Mouse (Mus musculus): ENCODE results near the gene Hist1h4i. TPM values are rescaled to one million over a fixed set of nuclear protein-coding genes. Genes with fewer than 3 reads are reported as not detected.

Gene Hist1h4i
- total and polyA plus RNA-seq, 3 experiments: 6.4 to 812 (median 35.7) TPM

DNA sequence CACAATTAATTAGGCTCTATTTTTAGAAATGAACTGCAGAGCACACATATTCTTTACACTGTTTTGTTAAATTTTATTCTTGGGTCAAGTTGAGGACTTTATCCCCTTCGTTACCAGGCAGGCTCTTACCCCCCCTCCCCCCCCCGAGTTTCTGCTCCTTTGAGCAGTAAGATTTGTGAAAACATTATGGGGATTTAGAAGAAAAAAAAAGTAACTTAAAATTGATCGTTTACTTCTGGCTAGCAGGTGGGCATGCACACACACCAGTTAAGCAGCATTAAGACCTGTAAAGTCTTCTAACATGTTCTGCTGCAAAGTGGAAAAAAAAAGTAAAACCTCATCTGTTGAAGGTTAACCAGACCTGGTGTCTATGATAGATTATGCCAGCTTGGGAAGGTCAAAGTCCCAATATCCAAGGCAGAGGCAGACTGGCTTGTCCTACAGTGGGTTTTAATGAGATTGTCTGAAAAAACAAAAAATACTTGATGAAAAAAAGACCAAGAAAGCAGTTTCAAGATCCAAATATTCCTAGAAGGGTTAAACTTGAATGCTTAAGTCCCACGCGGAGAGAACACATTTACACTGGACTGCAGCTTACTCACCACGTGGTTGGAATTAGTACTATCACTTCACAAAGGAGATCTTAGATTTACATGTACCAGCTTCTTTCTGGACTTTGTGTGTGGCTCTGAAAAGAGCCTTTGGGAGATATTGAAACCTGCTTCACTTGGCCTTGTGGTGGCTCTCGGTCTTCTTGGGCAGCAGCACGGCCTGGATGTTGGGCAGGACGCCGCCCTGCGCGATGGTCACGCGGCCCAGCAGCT lies 6.5 kb downstream of the Hist1h4i start:
- Histone ChIP-seq H3K4me1 (ENCODE audit: control insufficient read depth in 1 of 2, insufficient read depth in 2 of 2) (peaks cover 3 to 27% of the 10 kb centered on the region in 2 experiments; a peak in 3 of 4 replicates), H3K79me2 (replicated peaks; ENCODE audit: control insufficient read depth, extremely low read depth, insufficient read depth, poor library complexity, severe bottlenecking) (no peaks in the 10 kb centered on the region), H3K27me3 (replicated peaks) (no peaks in the 10 kb centered on the region), H3K9ac (ENCODE audit: insufficient read depth, low read depth) (peak overlapping the region; percentile 92), H3K4me3 (replicated peaks in 1 of 3; ENCODE audit: low read depth in 2 of 3, low read length in 2 of 3, poor library complexity in 1 of 3) (peak overlapping the region; percentile 4 to 56 (median 50)), H3K9me3 (replicated peaks; ENCODE audit: low read length) (no peaks in the 10 kb centered on the region), H3K36me3 (replicated peaks in 1 of 2; ENCODE audit: control insufficient read depth in 1 of 2, insufficient read depth in 1 of 2, low read length in 1 of 2) (no peaks in the 10 kb centered on the region), H3K4me2 (ENCODE audit: insufficient read depth, low read depth, poor library complexity, severe bottlenecking) (peak overlapping the region; percentile 78), H3K27ac (ENCODE audit: insufficient read depth, low read depth) (peak overlapping the region; percentile 84)
- peak; percentile 56 for DNase-seq (ENCODE audit: extremely low read depth)
- in situ Hi-C loops (cut with MboI; ENCODE audit: low pct_ligation_motif_present, low pct_unique_long_range_greater_than_20kb, low sequenced_read_pairs) (loop anchor here (5.0 to 25.0 kb wide), 4 partner anchors 107 to 1728 kb away; partner anchors contain the start of genes Hist1h1a, Hist1h2ab, Hist1h3a and Hist1h3b), dilution Hi-C loops (cut with MboI; ENCODE audit: extremely low pct_ligation_motif_present, extremely low pct_unique_long_range_greater_than_20kb, low sequenced_read_pairs) (no loop called here)
- peak; percentile 39 for TF ChIP-seq USF2 (conservative IDR thresholded peaks at IDR 0.05; ENCODE audit: low read depth, low read length)
- no peak for TF ChIP-seq CTCF (conservative IDR thresholded peaks at IDR 0.05 in 1 of 2, IDR thresholded peaks at IDR 0.05 in 1 of 2; ENCODE audit: low read depth in 2 of 2, low read length in 2 of 2)
- TF ChIP-seq KAT2A (IDR thresholded peaks at IDR 0.05; ENCODE audit: insufficient replicate concordance, low read length): no peak
- no peak for TF ChIP-seq CHD2 (IDR thresholded peaks at IDR 0.05; ENCODE audit: low read length)
- TF ChIP-seq JUN (IDR thresholded peaks at IDR 0.05; ENCODE audit: insufficient read depth, low read depth, low read length): no peak
- TF ChIP-seq IRF4 (IDR thresholded peaks at IDR 0.05; ENCODE audit: low read depth, low read length): 0 out of 2 replicates have a peak, but pooled peaks have one; percentile 3
- no peak for TF ChIP-seq EP300 (IDR thresholded peaks at IDR 0.05; ENCODE audit: low read length)
- TF ChIP-seq MXI1 (IDR thresholded peaks at IDR 0.05; ENCODE audit: low read depth, low read length): peak; percentile 93
- TF ChIP-seq E2F4 (IDR thresholded peaks at IDR 0.05; ENCODE audit: insufficient replicate concordance, low read depth, low read length): 0 out of 2 replicates have a peak, but pooled peaks have one; percentile 27
- 0 out of 2 replicates have a peak, but pooled peaks have one; percentile 17 for TF ChIP-seq MAFK (IDR thresholded peaks at IDR 0.05; ENCODE audit: insufficient replicate concordance, low read length)
- TF ChIP-seq MEF2A (IDR thresholded peaks at IDR 0.05; ENCODE audit: borderline replicate concordance, low read depth, low read length): no peak
- peak; percentile 75; the same call in 1 of the 2 replicates for TF ChIP-seq NELFE (IDR thresholded peaks at IDR 0.05; ENCODE audit: low read depth, low read length)
- TF ChIP-seq MAX (IDR thresholded peaks at IDR 0.05; ENCODE audit: low read length): peak; percentile 92
- peak; percentile 97 for TF ChIP-seq POLR2AphosphoS2 (IDR thresholded peaks at IDR 0.05; ENCODE audit: low read depth, low read length)
- TF ChIP-seq JUND (conservative IDR thresholded peaks at IDR 0.05; ENCODE audit: low read depth, low read length): no peak
- no peak for TF ChIP-seq USF1 (IDR thresholded peaks at IDR 0.05; ENCODE audit: low read depth, low read length)
- TF ChIP-seq UBTF (IDR thresholded peaks at IDR 0.05; ENCODE audit: low read depth, low read length): no peak; the same call in 1 of the 2 replicates
- TF ChIP-seq RCOR1 (conservative IDR thresholded peaks at IDR 0.05; ENCODE audit: low read depth, low read length): 0 out of 2 replicates have a peak, but pooled peaks have one; percentile 15
- TF ChIP-seq ELF1 (IDR thresholded peaks at IDR 0.05; ENCODE audit: low read depth, low read length): no peak
- no peak for TF ChIP-seq MAZ (IDR thresholded peaks at IDR 0.05; ENCODE audit: low read depth, low read length)
- TF ChIP-seq PAX5 (IDR thresholded peaks at IDR 0.05; ENCODE audit: low read length): no peak
- no peak for TF ChIP-seq GABPA (IDR thresholded peaks at IDR 0.05; ENCODE audit: insufficient replicate concordance, low read depth, low read length)
- no peak for TF ChIP-seq NRF1 (IDR thresholded peaks at IDR 0.05; ENCODE audit: low read depth, low read length)
- TF ChIP-seq RAD21 (IDR thresholded peaks at IDR 0.05; ENCODE audit: low read depth, low read length): no peak
- no peak for TF ChIP-seq SIN3A (IDR thresholded peaks at IDR 0.05; ENCODE audit: low read length)
- TF ChIP-seq CHD1 (IDR thresholded peaks at IDR 0.05; ENCODE audit: low read depth, low read length): peak; percentile 83
- TF ChIP-seq HCFC1 (IDR thresholded peaks at IDR 0.05; ENCODE audit: low read depth, low read length): no peak; the same call in 1 of the 2 replicates
- peak; percentile 45; the same call in 1 of the 2 replicates for TF ChIP-seq ZNF384 (IDR thresholded peaks at IDR 0.05; ENCODE audit: low read depth, low read length)
- TF ChIP-seq BHLHE40 (IDR thresholded peaks at IDR 0.05; ENCODE audit: low read depth, low read length): no peak
- TF ChIP-seq ZC3H11A (IDR thresholded peaks at IDR 0.05; ENCODE audit: low read depth, low read length): no peak
- no peak for TF ChIP-seq ZKSCAN1 (IDR thresholded peaks at IDR 0.05; ENCODE audit: borderline replicate concordance, low read depth, low read length)
- no peak for TF ChIP-seq ETS1 (conservative IDR thresholded peaks at IDR 0.05; ENCODE audit: low read depth, low read length)
- TF ChIP-seq MYC (IDR thresholded peaks at IDR 0.05; ENCODE audit: low read depth, low read length): peak; percentile 93
- no peak for TF ChIP-seq TBP (conservative IDR thresholded peaks at IDR 0.05; ENCODE audit: low read depth, low read length)
- TF ChIP-seq ZMIZ1 (IDR thresholded peaks at IDR 0.05; ENCODE audit: low read depth, low read length): peak; percentile 97
- TF ChIP-seq SMC3 (IDR thresholded peaks at IDR 0.05; ENCODE audit: low read depth, low read length): no peak
- no peak for TF ChIP-seq TCF12 (IDR thresholded peaks at IDR 0.05; ENCODE audit: low read depth, low read length)
- peak; percentile 88 for TF ChIP-seq POLR2A (IDR thresholded peaks at IDR 0.05; ENCODE audit: low read depth, low read length)

Measured in CH12.LX (cell line).